Mouse (Mus musculus) hindbrain, embryonic 15.5 days (tissue): ENCODE measurements around the gene Tbc1d5. TPM values are rescaled to one million over a fixed set of nuclear protein-coding genes. Genes with fewer than 3 reads are reported as not detected.

Source experiments
- ATAC-seq: fragments of 200-750 bp; cut with Nextera tagmentation; 2 replicates; pipeline ENCODE4 v1.8.0; 2017; ENCODE audit warnings: low read depth, moderate number of reproducible peaks, moderate TSS enrichment; ENCODE audit not compliant: low FRiP score
- H3K27ac ChIP-seq: fragments of 300-500 bp; sonication (generic); replicated peaks from 2 replicates; pipeline ENCODE4 v1.5.1; 2015; ENCODE audit warnings: mild to moderate bottlenecking, inconsistent platforms
- H3K27me3 ChIP-seq: fragments of 300-500 bp; sonication (generic); 2 replicates; pipeline ENCODE4 v1.6.1; 2015; ENCODE audit warnings: control low read depth, inconsistent platforms
- H3K36me3 ChIP-seq: fragments of 300-500 bp; sonication (generic); 2 replicates; pipeline ENCODE4 v1.6.1; 2015; ENCODE audit warnings: control low read depth, inconsistent platforms
- H3K4me1 ChIP-seq: fragments of 300-500 bp; sonication (generic); replicated peaks from 2 replicates; pipeline ENCODE4 v1.6.1; 2015; ENCODE audit warnings: control low read depth, inconsistent platforms
- H3K4me2 ChIP-seq: fragments of 300-500 bp; sonication (generic); 2 replicates; pipeline ENCODE4 v1.6.1; 2015; ENCODE audit warnings: moderate library complexity, mild to moderate bottlenecking, inconsistent platforms
- H3K4me3 ChIP-seq: fragments of 300-500 bp; sonication (generic); 2 replicates; pipeline ENCODE4 v1.5.1; 2015; ENCODE audit warnings: mild to moderate bottlenecking, inconsistent platforms
- H3K9ac ChIP-seq: fragments of 300-500 bp; sonication (generic); 2 replicates; pipeline ENCODE4 v1.6.1; 2015; ENCODE audit warnings: inconsistent platforms
- H3K9me3 ChIP-seq: fragments of 300-500 bp; sonication (generic); 2 replicates; pipeline ENCODE4 v1.6.1; 2016; ENCODE audit warnings: control low read depth, inconsistent platforms
- WGBS: fragments of 180-500 bp; shearing (Covaris S2); methylation state at CpG from one replicate; pipeline ENCODE4 v1.1.7; 2015; 5-methylcytosine and 5-hydroxymethylcytosine counted together
- polyA plus RNA-seq: library from polyadenylated mRNA; unstranded; fragments of >200 nt; fragmentation: Nextera tagmentation; extraction: Ambion mirVana; gene quantifications from 2 replicates; pipeline ENCODE4 v1.2.1, GENCODE M21; 2015

The Tbc1d5 gene
- polyA plus RNA-seq, 1 experiment from 2014 or later, result 10.1 TPM

- 97% methylated on average over 7 of the region's 7 CpGs for WGBS
- H3K9me3 ChIP-seq, result no peaks in the 10 kb centered on the region
- H3K36me3 ChIP-seq, result no peaks in the 10 kb centered on the region
- no peak overlapping the region for H3K9ac ChIP-seq
- no peak overlapping the region for H3K4me2 ChIP-seq
- H3K4me1 ChIP-seq, result no peaks in the 10 kb centered on the region
- H3K27me3 ChIP-seq, result no peaks in the 10 kb centered on the region
- no peak overlapping the region for H3K4me3 ChIP-seq
- no peak overlapping the region for H3K27ac ChIP-seq
- no peak for ATAC-seq
These were observed 414.8 kb downstream of the Tbc1d5 start for GRCm38 (mm10) chr17:50764387-50764786.

DNA sequence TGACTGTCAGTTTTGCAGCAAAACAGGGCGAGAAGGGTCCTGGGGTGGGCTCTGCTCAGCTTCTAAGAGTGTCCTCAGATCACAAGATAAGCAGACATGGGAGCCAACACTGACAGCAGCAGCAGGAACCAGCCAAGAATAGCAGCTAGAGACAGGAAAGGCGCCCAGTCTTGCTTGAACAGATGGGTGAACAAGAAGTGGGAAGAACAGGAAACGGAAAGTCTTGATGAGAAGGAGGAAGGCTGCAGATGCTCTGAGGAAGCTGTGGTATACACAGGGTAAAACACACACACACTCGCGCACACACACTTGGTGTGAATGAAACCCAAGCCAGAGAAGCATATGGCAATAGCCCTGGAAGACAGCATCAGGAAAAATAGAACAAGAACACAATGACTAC, 415.7 kb downstream of the Tbc1d5 start:
- Histone ChIP-seq H3K27ac (no peak overlapping the region), H3K9me3 (no peaks in the 10 kb centered on the region), H3K4me1 (no peaks in the 10 kb centered on the region), H3K9ac (no peak overlapping the region), H3K4me3 (no peak overlapping the region), H3K4me2 (no peak overlapping the region), H3K36me3 (no peaks in the 10 kb centered on the region), H3K27me3 (no peaks in the 10 kb centered on the region)
- 84% methylated on average over 5 of the region's 5 CpGs for WGBS
- no peak for ATAC-seq

DNA sequence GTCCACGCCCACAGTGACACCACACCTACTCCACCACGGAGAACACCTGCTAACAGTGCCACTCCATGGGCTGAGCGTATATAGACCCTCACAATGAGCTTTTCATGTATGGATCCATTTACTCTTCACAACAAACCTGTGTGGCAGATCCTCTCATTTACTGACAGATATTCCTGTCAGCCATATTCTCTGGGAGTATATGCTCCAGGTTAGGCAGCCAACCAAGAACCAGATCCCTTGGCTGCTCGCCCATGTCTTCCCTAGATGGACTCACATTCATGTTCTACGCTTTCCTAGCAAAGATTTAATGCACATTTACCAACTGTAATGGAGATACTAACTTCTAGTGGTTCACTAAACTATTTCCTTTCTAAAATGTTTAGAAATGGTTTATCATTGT, 416.9 kb downstream of the Tbc1d5 start:
- WGBS, result 85% methylated on average over 5 of the region's 5 CpGs
- no peak for ATAC-seq
- Histone ChIP-seq H3K27me3 (no peaks in the 10 kb centered on the region), H3K9ac (no peak overlapping the region), H3K9me3 (no peaks in the 10 kb centered on the region), H3K4me3 (no peak overlapping the region), H3K4me1 (no peaks in the 10 kb centered on the region), H3K36me3 (no peaks in the 10 kb centered on the region), H3K4me2 (no peak overlapping the region), H3K27ac (no peak overlapping the region)

- H3K4me3 ChIP-seq, result no peak overlapping the region
- H3K27me3 ChIP-seq, result no peaks in the 10 kb centered on the region
- 29% methylated on average over 5 of the region's 5 CpGs for WGBS
- no peak for ATAC-seq
- no peak overlapping the region for H3K9ac ChIP-seq
- no peaks in the 10 kb centered on the region for H3K4me1 ChIP-seq
- no peaks in the 10 kb centered on the region for H3K36me3 ChIP-seq
- no peak overlapping the region for H3K4me2 ChIP-seq
- no peak overlapping the region for H3K27ac ChIP-seq
- H3K9me3 ChIP-seq, result no peaks in the 10 kb centered on the region
These were observed 418.1 kb downstream of the Tbc1d5 start for GRCm38 (mm10) chr17:50761082-50761481.

GRCm38 (mm10) chr17:50753356-50754138, 425.6 kb downstream of the Tbc1d5 start:
- no peak for ATAC-seq
- 86% methylated on average over 9 of the region's 9 CpGs for WGBS
- H3K9ac ChIP-seq, result no peak overlapping the region
- no peak overlapping the region for H3K4me3 ChIP-seq
- no peaks in the 10 kb centered on the region for H3K4me1 ChIP-seq
- no peaks in the 10 kb centered on the region for H3K27me3 ChIP-seq
- H3K36me3 ChIP-seq, result no peaks in the 10 kb centered on the region
- H3K27ac ChIP-seq, result no peak overlapping the region
- no peaks in the 10 kb centered on the region for H3K9me3 ChIP-seq
- H3K4me2 ChIP-seq, result no peak overlapping the region

- Histone ChIP-seq H3K27me3 (no peaks in the 10 kb centered on the region), H3K9ac (no peak overlapping the region), H3K4me3 (no peak overlapping the region), H3K4me1 (no peaks in the 10 kb centered on the region), H3K4me2 (no peak overlapping the region), H3K27ac (no peak overlapping the region), H3K36me3 (no peaks in the 10 kb centered on the region), H3K9me3 (no peaks in the 10 kb centered on the region)
- 89% methylated on average over 3 of the region's 3 CpGs for WGBS
- ATAC-seq, result no peak
These were observed 426.4 kb downstream of the Tbc1d5 start for GRCm38 (mm10) chr17:50752753-50753152.

DNA sequence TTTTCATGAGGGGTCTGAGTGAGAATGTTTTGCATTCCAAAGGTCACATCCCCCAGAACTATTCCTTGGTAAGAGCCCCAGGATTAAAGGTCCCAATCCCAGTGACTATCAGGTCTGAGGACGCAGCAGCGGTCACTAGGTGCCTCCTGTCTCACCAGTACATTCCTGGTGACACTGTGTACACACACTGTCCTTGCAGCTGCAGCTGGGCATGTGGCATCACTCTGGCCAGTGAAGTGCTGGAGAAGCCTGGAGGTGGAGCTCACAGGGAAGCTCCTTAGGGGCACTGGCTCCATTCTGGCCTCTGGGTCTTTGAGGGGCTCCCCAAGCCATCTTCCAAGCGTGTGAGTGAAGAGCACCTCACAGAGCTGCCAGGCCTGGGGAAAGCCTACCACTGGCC, 427.2 kb downstream of the Tbc1d5 start:
- H3K27ac ChIP-seq, result no peak overlapping the region
- H3K36me3 ChIP-seq, result no peaks in the 10 kb centered on the region
- H3K9ac ChIP-seq, result no peak overlapping the region
- no peak overlapping the region for H3K4me2 ChIP-seq
- no peaks in the 10 kb centered on the region for H3K4me1 ChIP-seq
- no peak for ATAC-seq
- no peak overlapping the region for H3K4me3 ChIP-seq
- no peaks in the 10 kb centered on the region for H3K27me3 ChIP-seq
- H3K9me3 ChIP-seq, result no peaks in the 10 kb centered on the region
- WGBS, result 89% methylated on average over 3 of the region's 3 CpGs

- H3K27me3 ChIP-seq, result no peaks in the 10 kb centered on the region
- no peaks in the 10 kb centered on the region for H3K4me1 ChIP-seq
- no peak overlapping the region for H3K4me2 ChIP-seq
- ATAC-seq, result no peak
- WGBS, result 45% methylated on average over 2 of the region's 2 CpGs
- H3K9me3 ChIP-seq, result no peaks in the 10 kb centered on the region
- H3K36me3 ChIP-seq, result no peaks in the 10 kb centered on the region
- no peak overlapping the region for H3K27ac ChIP-seq
- no peak overlapping the region for H3K4me3 ChIP-seq
- H3K9ac ChIP-seq, result no peak overlapping the region
These were observed 428.3 kb downstream of the Tbc1d5 start for GRCm38 (mm10) chr17:50750874-50751273.

DNA sequence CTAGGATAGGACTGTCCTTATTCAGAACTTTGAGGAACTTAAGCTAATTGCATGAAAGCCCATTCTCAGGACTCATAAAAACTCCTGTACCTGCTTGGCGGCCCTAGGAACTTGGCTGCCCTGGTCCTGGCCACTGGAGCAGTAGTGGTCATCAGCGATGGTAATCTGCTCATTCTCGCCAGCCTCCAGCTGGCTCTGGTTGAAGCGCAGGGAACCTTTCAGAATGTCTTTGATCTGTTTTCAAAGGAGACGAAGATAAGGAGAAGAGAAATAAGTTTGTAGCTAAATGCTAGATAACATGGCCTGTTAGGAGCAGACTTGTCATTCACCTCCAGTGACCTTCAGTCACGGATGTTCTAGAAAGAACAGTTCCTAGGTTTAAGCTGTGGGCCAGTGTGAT, 437.8 kb downstream of the Tbc1d5 start:
- no peaks in the 10 kb centered on the region for H3K9me3 ChIP-seq
- H3K4me3 ChIP-seq, result no peak overlapping the region
- H3K4me1 ChIP-seq, result no peaks in the 10 kb centered on the region
- H3K36me3 ChIP-seq, result no peaks in the 10 kb centered on the region
- ATAC-seq, result no peak
- no peak overlapping the region for H3K4me2 ChIP-seq
- WGBS, result 90% methylated on average over 6 of the region's 6 CpGs
- no peak overlapping the region for H3K27ac ChIP-seq
- H3K27me3 ChIP-seq, result no peaks in the 10 kb centered on the region
- H3K9ac ChIP-seq, result no peak overlapping the region

- Histone ChIP-seq H3K36me3 (no peaks in the 10 kb centered on the region), H3K4me2 (no peak overlapping the region), H3K9ac (no peak overlapping the region), H3K27me3 (no peaks in the 10 kb centered on the region), H3K4me1 (no peaks in the 10 kb centered on the region), H3K27ac (no peak overlapping the region), H3K9me3 (no peaks in the 10 kb centered on the region), H3K4me3 (no peak overlapping the region)
- WGBS, result 98% methylated on average over 1 of the region's 1 CpGs
- no peak for ATAC-seq
These were observed 438.3 kb downstream of the Tbc1d5 start for GRCm38 (mm10) chr17:50740804-50741203.

GRCm38 (mm10) chr17:50738476-50738875, 440.7 kb downstream of the Tbc1d5 start:
- 97% methylated on average over 2 of the region's 2 CpGs for WGBS
- Histone ChIP-seq H3K4me1 (no peaks in the 10 kb centered on the region), H3K9ac (no peak overlapping the region), H3K27me3 (no peaks in the 10 kb centered on the region), H3K9me3 (no peaks in the 10 kb centered on the region), H3K36me3 (no peaks in the 10 kb centered on the region), H3K27ac (no peak overlapping the region), H3K4me2 (no peak overlapping the region), H3K4me3 (no peak overlapping the region)
- no peak for ATAC-seq

GRCm38 (mm10) chr17:50737068-50737467, 442.1 kb downstream of the Tbc1d5 start:
- Histone ChIP-seq H3K9ac (no peak overlapping the region), H3K4me1 (no peaks in the 10 kb centered on the region), H3K4me3 (no peak overlapping the region), H3K27ac (no peak overlapping the region), H3K4me2 (no peak overlapping the region), H3K9me3 (no peaks in the 10 kb centered on the region), H3K36me3 (no peaks in the 10 kb centered on the region), H3K27me3 (no peaks in the 10 kb centered on the region)
- WGBS, result 52% methylated on average over 2 of the region's 2 CpGs
- no peak; the same call in 1 of the 2 replicates for ATAC-seq
